Mouse (Mus musculus): ENCODE data around the gene Spint5.

DNA sequence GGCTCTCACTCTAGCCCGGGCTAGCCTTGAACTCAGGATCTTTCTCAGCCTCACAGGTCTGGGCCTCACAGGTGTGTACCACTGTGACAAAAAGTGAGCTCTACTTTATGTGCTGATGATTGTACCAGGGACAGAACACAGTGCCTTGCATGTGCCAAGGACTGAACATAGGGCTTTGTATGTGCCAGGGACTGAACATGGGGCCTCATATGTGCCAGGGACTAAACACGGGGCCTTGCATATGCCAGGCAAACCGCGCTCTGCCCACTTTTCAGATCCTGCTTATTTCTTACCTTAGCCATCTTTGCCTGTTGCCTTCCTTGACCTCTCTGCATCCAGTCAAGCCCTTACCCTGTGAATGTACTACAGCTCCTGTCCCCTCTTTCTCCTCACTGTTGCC, 46.9 kb downstream of the Spint5 start:
- TF ChIP-seq CTCF (IDR thresholded peaks at IDR 0.05; ENCODE audit: control insufficient read depth, insufficient read depth, insufficient replicate concordance, low read depth, low read length) (no peak), POLR2A (IDR thresholded peaks at IDR 0.05; ENCODE audit: control insufficient read depth, low read depth, low read length) (no peak)

All from testis, adult 2 months (tissue).